Mouse (Mus musculus) heart, embryonic 10.5 days (tissue): ENCODE results near the gene Iqsec1. TPM values are rescaled to one million over a fixed set of nuclear protein-coding genes. Genes with fewer than 3 reads are reported as not detected.

Experiments used
- DNase-seq: peaks from one replicate; pipeline ENCODE4 v3.0.0-alpha.2; 2017; ENCODE audit warnings: low spot score
- H3K27ac ChIP-seq: fragments of 300-500 bp; sonication (generic); 2 replicates; pipeline ENCODE4 v1.5.1; 2016; ENCODE audit warnings: mild to moderate bottlenecking
- H3K27me3 ChIP-seq: fragments of 300-500 bp; sonication (generic); 2 replicates; pipeline ENCODE4 v1.6.1; 2016; ENCODE audit warnings: mild to moderate bottlenecking; ENCODE audit not compliant: poor library complexity, insufficient read depth, severe bottlenecking
- H3K36me3 ChIP-seq: fragments of 300-500 bp; sonication (generic); 2 replicates; pipeline ENCODE4 v1.6.1; 2016; ENCODE audit warnings: mild to moderate bottlenecking, moderate library complexity
- H3K4me1 ChIP-seq: fragments of 300-500 bp; sonication (generic); 2 replicates; pipeline ENCODE4 v1.6.1; 2016; ENCODE audit warnings: mild to moderate bottlenecking
- H3K4me3 ChIP-seq: fragments of 300-500 bp; sonication (generic); 2 replicates; pipeline ENCODE4 v1.5.1; 2016; ENCODE audit warnings: mild to moderate bottlenecking, moderate library complexity
- H3K9me3 ChIP-seq: fragments of 300-500 bp; sonication (generic); 2 replicates; pipeline ENCODE4 v1.6.1; 2016; ENCODE audit warnings: mild to moderate bottlenecking, moderate library complexity
- WGBS: fragments of 180-500 bp; shearing (Covaris S2); methylation state at CpG from one replicate; pipeline ENCODE4 v1.1.7; 2016; 5-methylcytosine and 5-hydroxymethylcytosine counted together
- polyA plus RNA-seq: library from polyadenylated mRNA; unstranded; fragments of >200 nt; fragmentation: Nextera tagmentation; extraction: Ambion mirVana; gene quantifications from 2 replicates; pipeline ENCODE4 v1.2.1, GENCODE M21; 2016

Iqsec1 gene
- polyA plus RNA-seq, 1 experiment from 2014 or later = 12.1 TPM

GRCm38 (mm10) chr6:90868033-90868432, 120.5 kb downstream of the Iqsec1 start:
- Histone ChIP-seq H3K9me3 (no peaks in the 10 kb centered on the region), H3K27ac (no peak overlapping the region), H3K27me3 (no peaks in the 10 kb centered on the region), H3K4me1 (peaks cover 26% of the 10 kb centered on the region), H3K36me3 (no peaks in the 10 kb centered on the region; the same call in 1 of the 2 replicates), H3K4me3 (no peak overlapping the region)
- 68% methylated on average over 3 of the region's 3 CpGs for WGBS
- DNase-seq = no peak

- Histone ChIP-seq H3K4me3 (no peak overlapping the region), H3K4me1 (peaks cover 31% of the 10 kb centered on the region), H3K27me3 (no peaks in the 10 kb centered on the region), H3K27ac (peak overlapping the region; percentile 74), H3K9me3 (no peaks in the 10 kb centered on the region), H3K36me3 (no peaks in the 10 kb centered on the region)
- no peak for DNase-seq
- WGBS = 78% methylated on average over 1 of the region's 1 CpGs
Observed at GRCm38 (mm10) chr6:90861370-90861769, 127.1 kb downstream of the Iqsec1 start.

- peaks cover 20% of the 10 kb centered on the region for H3K4me1 ChIP-seq
- no peaks in the 10 kb centered on the region for H3K9me3 ChIP-seq
- no peak overlapping the region for H3K27ac ChIP-seq
- 81% methylated on average over 1 of the region's 1 CpGs for WGBS
- no peaks in the 10 kb centered on the region for H3K36me3 ChIP-seq
- no peak for DNase-seq
- no peak overlapping the region for H3K4me3 ChIP-seq
- no peaks in the 10 kb centered on the region for H3K27me3 ChIP-seq
Observed at GRCm38 (mm10) chr6:90857844-90858243, 130.6 kb downstream of the Iqsec1 start.

GRCm38 (mm10) chr6:90852360-90852759, 136.1 kb downstream of the Iqsec1 start:
- no peaks in the 10 kb centered on the region for H3K27me3 ChIP-seq
- no peak overlapping the region for H3K27ac ChIP-seq
- no peak for DNase-seq
- WGBS = 30% methylated on average over 2 of the region's 2 CpGs
- no peaks in the 10 kb centered on the region for H3K9me3 ChIP-seq
- peaks cover 7% of the 10 kb centered on the region; the same call in 1 of the 2 replicates for H3K4me1 ChIP-seq
- no peak overlapping the region for H3K4me3 ChIP-seq
- H3K36me3 ChIP-seq = no peaks in the 10 kb centered on the region

- no peaks in the 10 kb centered on the region for H3K36me3 ChIP-seq
- H3K9me3 ChIP-seq = no peaks in the 10 kb centered on the region
- H3K4me1 ChIP-seq = peaks cover 7% of the 10 kb centered on the region; the same call in 1 of the 2 replicates
- H3K27me3 ChIP-seq = no peaks in the 10 kb centered on the region
- no peak overlapping the region for H3K27ac ChIP-seq
- no peak overlapping the region for H3K4me3 ChIP-seq
- 59% methylated on average over 1 of the region's 1 CpGs for WGBS
- DNase-seq = no peak
Observed at GRCm38 (mm10) chr6:90848068-90848467, 140.4 kb downstream of the Iqsec1 start.

- no peak for DNase-seq
- no peaks in the 10 kb centered on the region for H3K9me3 ChIP-seq
- H3K36me3 ChIP-seq = no peaks in the 10 kb centered on the region
- H3K27me3 ChIP-seq = no peaks in the 10 kb centered on the region
- no peak overlapping the region for H3K27ac ChIP-seq
- 53% methylated on average over 2 of the region's 2 CpGs for WGBS
- peaks cover 7% of the 10 kb centered on the region; the same call in 1 of the 2 replicates for H3K4me1 ChIP-seq
- H3K4me3 ChIP-seq = no peak overlapping the region
Observed at GRCm38 (mm10) chr6:90847523-90847922, 141.0 kb downstream of the Iqsec1 start.

GRCm38 (mm10) chr6:90839972-90840371, 148.5 kb downstream of the Iqsec1 start:
- H3K27ac ChIP-seq = no peak overlapping the region
- H3K9me3 ChIP-seq = no peaks in the 10 kb centered on the region
- H3K4me1 ChIP-seq = peaks cover 52% of the 10 kb centered on the region
- no peaks in the 10 kb centered on the region for H3K27me3 ChIP-seq
- H3K4me3 ChIP-seq = no peak overlapping the region
- WGBS = 81% methylated on average over 2 of the region's 2 CpGs
- no peaks in the 10 kb centered on the region for H3K36me3 ChIP-seq
- DNase-seq = no peak

- no peak for DNase-seq
- Histone ChIP-seq H3K9me3 (no peaks in the 10 kb centered on the region), H3K27ac (peak overlapping the region; percentile 76; the same call in 1 of the 2 replicates), H3K27me3 (no peaks in the 10 kb centered on the region), H3K36me3 (no peaks in the 10 kb centered on the region), H3K4me1 (peaks cover 55% of the 10 kb centered on the region), H3K4me3 (no peak overlapping the region)
- WGBS = 20% methylated on average over 2 of the region's 2 CpGs
Observed at GRCm38 (mm10) chr6:90836749-90837148, 151.7 kb downstream of the Iqsec1 start.

GRCm38 (mm10) chr6:90829536-90829935, 158.9 kb downstream of the Iqsec1 start:
- Histone ChIP-seq H3K9me3 (no peaks in the 10 kb centered on the region), H3K4me3 (no peak overlapping the region), H3K27ac (no peak overlapping the region), H3K36me3 (no peaks in the 10 kb centered on the region), H3K4me1 (peaks cover 22% of the 10 kb centered on the region; the same call in 1 of the 2 replicates), H3K27me3 (no peaks in the 10 kb centered on the region)
- 77% methylated on average over 6 of the region's 6 CpGs for WGBS
- DNase-seq = no peak

GRCm38 (mm10) chr6:90825063-90825462, 163.4 kb downstream of the Iqsec1 start:
- H3K27ac ChIP-seq = no peak overlapping the region
- H3K27me3 ChIP-seq = peaks cover 9% of the 10 kb centered on the region; the same call in 1 of the 2 replicates
- no peaks in the 10 kb centered on the region for H3K36me3 ChIP-seq
- H3K4me1 ChIP-seq = peaks cover 44% of the 10 kb centered on the region
- WGBS = 64% methylated on average over 2 of the region's 2 CpGs
- H3K9me3 ChIP-seq = no peaks in the 10 kb centered on the region
- H3K4me3 ChIP-seq = no peak overlapping the region
- DNase-seq = no peak

GRCm38 (mm10) chr6:90823322-90823721, 165.2 kb downstream of the Iqsec1 start:
- Histone ChIP-seq H3K27me3 (peaks cover 9% of the 10 kb centered on the region; the same call in 1 of the 2 replicates), H3K4me3 (no peak overlapping the region), H3K36me3 (no peaks in the 10 kb centered on the region), H3K9me3 (no peaks in the 10 kb centered on the region), H3K27ac (no peak overlapping the region), H3K4me1 (peaks cover 53% of the 10 kb centered on the region)
- DNase-seq = no peak
- WGBS = 40% methylated on average over 4 of the region's 4 CpGs

GRCm38 (mm10) chr6:90821916-90822602, 166.4 kb downstream of the Iqsec1 start:
- Histone ChIP-seq H3K27me3 (peaks cover 9% of the 10 kb centered on the region; the same call in 1 of the 2 replicates), H3K9me3 (no peaks in the 10 kb centered on the region), H3K27ac (no peak overlapping the region), H3K4me3 (no peak overlapping the region), H3K4me1 (peaks cover 55% of the 10 kb centered on the region), H3K36me3 (no peaks in the 10 kb centered on the region)
- DNase-seq = no peak
- 61% methylated on average over 4 of the region's 4 CpGs for WGBS

- no peak for DNase-seq
- Histone ChIP-seq H3K4me3 (no peak overlapping the region), H3K27me3 (peaks cover 9% of the 10 kb centered on the region; the same call in 1 of the 2 replicates), H3K9me3 (no peaks in the 10 kb centered on the region), H3K27ac (no peak overlapping the region), H3K36me3 (no peaks in the 10 kb centered on the region), H3K4me1 (peaks cover 54% of the 10 kb centered on the region)
- 59% methylated on average over 2 of the region's 2 CpGs for WGBS
Observed at GRCm38 (mm10) chr6:90819880-90820279, 168.6 kb downstream of the Iqsec1 start.
